Mouse (Mus musculus): ENCODE measurements around the gene Ank3.

Ank3 gene

GRCm38 (mm10) chr10:69724159-69724558 is 325.6 kb downstream of the Ank3 start:
- Histone ChIP-seq H3K27me3 (ENCODE audit: insufficient read depth, low read length) (0 out of 2 replicates have a peak, but pooled peaks cover 2% of the 10 kb centered on the region), H3K4me3 (replicated peaks; ENCODE audit: low read length) (no peak overlapping the region), H3K4me1 (replicated peaks; ENCODE audit: low read depth, low read length) (no peaks in the 10 kb centered on the region), H3K9me3 (ENCODE audit: low read length) (no peaks in the 10 kb centered on the region), H3K36me3 (ENCODE audit: insufficient read depth, low read length) (no peaks in the 10 kb centered on the region)
- TF ChIP-seq NANOG (IDR thresholded peaks at IDR 0.05; ENCODE audit: borderline replicate concordance, low read length), result no peak
- TF ChIP-seq POU5F1 (IDR thresholded peaks at IDR 0.05; ENCODE audit: borderline replicate concordance, low read length), result no peak

- Histone ChIP-seq H3K27me3 (ENCODE audit: insufficient read depth, low read length) (0 out of 2 replicates have a peak, but pooled peaks cover 2% of the 10 kb centered on the region), H3K9me3 (ENCODE audit: low read length) (no peaks in the 10 kb centered on the region), H3K4me3 (replicated peaks; ENCODE audit: low read length) (no peak overlapping the region), H3K36me3 (ENCODE audit: insufficient read depth, low read length) (no peaks in the 10 kb centered on the region), H3K4me1 (replicated peaks; ENCODE audit: low read depth, low read length) (no peaks in the 10 kb centered on the region)
- TF ChIP-seq POU5F1 (IDR thresholded peaks at IDR 0.05; ENCODE audit: borderline replicate concordance, low read length) (no peak), CTCF (conservative IDR thresholded peaks at IDR 0.05; ENCODE audit: low read length) (no peak), NANOG (IDR thresholded peaks at IDR 0.05; ENCODE audit: borderline replicate concordance, low read length) (no peak)
These were observed 326.5 kb downstream of the Ank3 start for GRCm38 (mm10) chr10:69725078-69725477.

GRCm38 (mm10) chr10:69726265-69726664 is 327.7 kb downstream of the Ank3 start:
- TF ChIP-seq POU5F1 (IDR thresholded peaks at IDR 0.05; ENCODE audit: borderline replicate concordance, low read length) (no peak), CTCF (conservative IDR thresholded peaks at IDR 0.05; ENCODE audit: low read length) (no peak), NANOG (IDR thresholded peaks at IDR 0.05; ENCODE audit: borderline replicate concordance, low read length) (no peak)
- Histone ChIP-seq H3K9me3 (ENCODE audit: low read length) (no peaks in the 10 kb centered on the region), H3K36me3 (ENCODE audit: insufficient read depth, low read length) (no peaks in the 10 kb centered on the region), H3K4me3 (replicated peaks; ENCODE audit: low read length) (no peak overlapping the region), H3K27me3 (ENCODE audit: insufficient read depth, low read length) (0 out of 2 replicates have a peak, but pooled peaks cover 2% of the 10 kb centered on the region), H3K4me1 (replicated peaks; ENCODE audit: low read depth, low read length) (no peaks in the 10 kb centered on the region)

- 0 out of 2 replicates have a peak, but pooled peaks cover 2% of the 10 kb centered on the region for H3K27me3 ChIP-seq (ENCODE audit: insufficient read depth, low read length)
- no peak overlapping the region for H3K4me3 ChIP-seq (replicated peaks; ENCODE audit: low read length)
- no peaks in the 10 kb centered on the region for H3K4me1 ChIP-seq (replicated peaks; ENCODE audit: low read depth, low read length)
- H3K36me3 ChIP-seq (ENCODE audit: insufficient read depth, low read length), result no peaks in the 10 kb centered on the region
- TF ChIP-seq CTCF (conservative IDR thresholded peaks at IDR 0.05; ENCODE audit: low read length) (no peak), NANOG (IDR thresholded peaks at IDR 0.05; ENCODE audit: borderline replicate concordance, low read length) (no peak), POU5F1 (IDR thresholded peaks at IDR 0.05; ENCODE audit: borderline replicate concordance, low read length) (no peak)
- H3K9me3 ChIP-seq (ENCODE audit: low read length), result no peaks in the 10 kb centered on the region
These were observed 328.2 kb downstream of the Ank3 start for GRCm38 (mm10) chr10:69726806-69727205.

GRCm38 (mm10) chr10:69728876-69729275 is 330.3 kb downstream of the Ank3 start:
- Histone ChIP-seq H3K36me3 (ENCODE audit: insufficient read depth, low read length) (no peaks in the 10 kb centered on the region), H3K27me3 (ENCODE audit: insufficient read depth, low read length) (0 out of 2 replicates have a peak, but pooled peaks cover 2% of the 10 kb centered on the region), H3K4me1 (replicated peaks; ENCODE audit: low read depth, low read length) (no peaks in the 10 kb centered on the region), H3K9me3 (ENCODE audit: low read length) (no peaks in the 10 kb centered on the region), H3K4me3 (replicated peaks; ENCODE audit: low read length) (no peak overlapping the region)
- TF ChIP-seq POU5F1 (IDR thresholded peaks at IDR 0.05; ENCODE audit: borderline replicate concordance, low read length) (no peak), CTCF (conservative IDR thresholded peaks at IDR 0.05; ENCODE audit: low read length) (no peak), NANOG (IDR thresholded peaks at IDR 0.05; ENCODE audit: borderline replicate concordance, low read length) (no peak)

- H3K4me3 ChIP-seq (replicated peaks; ENCODE audit: low read length), result no peak overlapping the region
- H3K4me1 ChIP-seq (replicated peaks; ENCODE audit: low read depth, low read length), result no peaks in the 10 kb centered on the region
- no peaks in the 10 kb centered on the region for H3K36me3 ChIP-seq (ENCODE audit: insufficient read depth, low read length)
- no peaks in the 10 kb centered on the region for H3K9me3 ChIP-seq (ENCODE audit: low read length)
- TF ChIP-seq POU5F1 (IDR thresholded peaks at IDR 0.05; ENCODE audit: borderline replicate concordance, low read length) (no peak), NANOG (IDR thresholded peaks at IDR 0.05; ENCODE audit: borderline replicate concordance, low read length) (no peak), CTCF (conservative IDR thresholded peaks at IDR 0.05; ENCODE audit: low read length) (no peak)
- H3K27me3 ChIP-seq (ENCODE audit: insufficient read depth, low read length), result 0 out of 2 replicates have a peak, but pooled peaks cover 2% of the 10 kb centered on the region
These were observed 331.8 kb downstream of the Ank3 start for GRCm38 (mm10) chr10:69730351-69730871.

GRCm38 (mm10) chr10:69731341-69731740 is 332.8 kb downstream of the Ank3 start:
- no peak for TF ChIP-seq CTCF (conservative IDR thresholded peaks at IDR 0.05; ENCODE audit: low read length)
- TF ChIP-seq NANOG (IDR thresholded peaks at IDR 0.05; ENCODE audit: borderline replicate concordance, low read length), result no peak
- no peak for TF ChIP-seq POU5F1 (IDR thresholded peaks at IDR 0.05; ENCODE audit: borderline replicate concordance, low read length)
- H3K36me3 ChIP-seq (ENCODE audit: insufficient read depth, low read length), result no peaks in the 10 kb centered on the region
- H3K27me3 ChIP-seq (ENCODE audit: insufficient read depth, low read length), result 0 out of 2 replicates have a peak, but pooled peaks cover 2% of the 10 kb centered on the region

GRCm38 (mm10) chr10:69731863-69732262 is 333.3 kb downstream of the Ank3 start:
- Histone ChIP-seq H3K36me3 (ENCODE audit: insufficient read depth, low read length) (no peaks in the 10 kb centered on the region), H3K4me1 (replicated peaks; ENCODE audit: low read depth, low read length) (no peaks in the 10 kb centered on the region), H3K9me3 (ENCODE audit: low read length) (no peaks in the 10 kb centered on the region), H3K27me3 (ENCODE audit: insufficient read depth, low read length) (0 out of 2 replicates have a peak, but pooled peaks cover under 1% of the 10 kb centered on the region), H3K4me3 (replicated peaks; ENCODE audit: low read length) (no peak overlapping the region)
- TF ChIP-seq NANOG (IDR thresholded peaks at IDR 0.05; ENCODE audit: borderline replicate concordance, low read length), result no peak
- TF ChIP-seq CTCF (conservative IDR thresholded peaks at IDR 0.05; ENCODE audit: low read length), result no peak
- no peak for TF ChIP-seq POU5F1 (IDR thresholded peaks at IDR 0.05; ENCODE audit: borderline replicate concordance, low read length)

More at GRCm38 (mm10) chr10:69731341-69731740, 332.8 kb downstream of the Ank3 start:
- H3K4me3 ChIP-seq (replicated peaks; ENCODE audit: low read length), result no peak overlapping the region
- no peaks in the 10 kb centered on the region for H3K9me3 ChIP-seq (ENCODE audit: low read length)
- H3K4me1 ChIP-seq (replicated peaks; ENCODE audit: low read depth, low read length), result no peaks in the 10 kb centered on the region

GRCm38 (mm10) chr10:69736241-69736640 is 337.7 kb downstream of the Ank3 start:
- Histone ChIP-seq H3K36me3 (ENCODE audit: insufficient read depth, low read length) (no peaks in the 10 kb centered on the region), H3K4me1 (replicated peaks; ENCODE audit: low read depth, low read length) (no peaks in the 10 kb centered on the region), H3K9me3 (ENCODE audit: low read length) (no peaks in the 10 kb centered on the region), H3K27me3 (ENCODE audit: insufficient read depth, low read length) (no peaks in the 10 kb centered on the region), H3K4me3 (replicated peaks; ENCODE audit: low read length) (no peak overlapping the region)
- TF ChIP-seq POU5F1 (IDR thresholded peaks at IDR 0.05; ENCODE audit: borderline replicate concordance, low read length), result no peak
- TF ChIP-seq NANOG (IDR thresholded peaks at IDR 0.05; ENCODE audit: borderline replicate concordance, low read length), result no peak
- TF ChIP-seq CTCF (conservative IDR thresholded peaks at IDR 0.05; ENCODE audit: low read length), result no peak

Measured in E14TG2a.4 (cell line).